Mouse (Mus musculus) lung, embryonic 15.5 days (tissue): Measurements from ENCODE around the gene Zfp579. TPM values are rescaled to one million over a fixed set of nuclear protein-coding genes. Genes with fewer than 3 reads are reported as not detected.
"Not testable (repeated sequence)": the region's sequence is repeated elsewhere in the genome, so short reads cannot be mapped to it uniquely, and the experiment has no call there.

ENCODE experiments used
- ATAC-seq: fragments of 200-750 bp; cut with Nextera tagmentation; 2 replicates; pipeline ENCODE4 v1.8.0; 2017; ENCODE audit warnings: moderate number of reproducible peaks, borderline replicate concordance; ENCODE audit not compliant: low FRiP score, low TSS enrichment; ENCODE audit errors: extremely low read depth
- H3K27ac ChIP-seq: fragments of 300-500 bp; sonication (generic); 2 replicates; pipeline ENCODE4 v1.5.1; 2015; ENCODE audit warnings: moderate library complexity, mild to moderate bottlenecking, inconsistent platforms
- H3K27me3 ChIP-seq: fragments of 300-500 bp; sonication (generic); 2 replicates; pipeline ENCODE4 v1.6.1; 2015; ENCODE audit warnings: inconsistent platforms
- H3K36me3 ChIP-seq: fragments of 300-500 bp; sonication (generic); 2 replicates; pipeline ENCODE4 v1.6.1; 2015; ENCODE audit warnings: inconsistent platforms
- H3K4me1 ChIP-seq: fragments of 300-500 bp; sonication (generic); 2 replicates; pipeline ENCODE4 v1.6.1; 2015; ENCODE audit warnings: inconsistent platforms
- H3K4me2 ChIP-seq: fragments of 300-500 bp; sonication (generic); 2 replicates; pipeline ENCODE4 v1.6.1; 2015; ENCODE audit warnings: inconsistent platforms, mild to moderate bottlenecking, moderate library complexity
- H3K4me3 ChIP-seq: fragments of 300-500 bp; sonication (generic); 2 replicates; pipeline ENCODE4 v1.5.1; 2015; ENCODE audit warnings: mild to moderate bottlenecking, inconsistent platforms
- H3K9ac ChIP-seq: fragments of 300-500 bp; sonication (generic); 2 replicates; pipeline ENCODE4 v1.6.1; 2015; ENCODE audit warnings: inconsistent platforms
- H3K9me3 ChIP-seq: fragments of 300-500 bp; sonication (generic); 2 replicates; pipeline ENCODE4 v1.6.1; 2016; ENCODE audit warnings: inconsistent platforms
- WGBS: fragments of 180-500 bp; shearing (Covaris S2); methylation state at CpG from one replicate; pipeline ENCODE4 v1.1.7; 2015; 5-methylcytosine and 5-hydroxymethylcytosine counted together
- polyA plus RNA-seq: library from polyadenylated mRNA; unstranded; fragments of >200 nt; fragmentation: Nextera tagmentation; extraction: Ambion mirVana; gene quantifications from 2 replicates; pipeline ENCODE4 v1.2.1, GENCODE M21; 2015

The Zfp579 gene
- polyA plus RNA-seq, 1 experiment from 2014 or later: 31.5 TPM

- under 1% methylated on average over 42 of the region's 42 CpGs for WGBS
- H3K27me3 ChIP-seq: no peaks in the 10 kb centered on the region
- peaks cover 33% of the 10 kb centered on the region for H3K36me3 ChIP-seq
- no peaks in the 10 kb centered on the region for H3K9me3 ChIP-seq
- ATAC-seq: peak; percentile 87
- H3K4me2 ChIP-seq: peak within 1 kb of the TSS; percentile 54
- H3K4me1 ChIP-seq: peaks cover 20% of the 10 kb centered on the region
- H3K4me3 ChIP-seq: peak within 1 kb of the TSS; percentile 77
- peak within 1 kb of the TSS; percentile 99 for H3K27ac ChIP-seq
- H3K9ac ChIP-seq: peak within 1 kb of the TSS; percentile 78
These were observed 18.5 kb upstream of the Zfp579 start, which contains the start of the genes Zfp524 and Fiz1 for GRCm38 (mm10) chr7:5014251-5015117. Gene Zfp524, plus strand, starts transcription at chr7:5014415. Gene Fiz1, minus strand, starts transcription at chr7:5014697.

- no peak overlapping the region for H3K9ac ChIP-seq
- no peaks in the 10 kb centered on the region for H3K9me3 ChIP-seq
- H3K4me1 ChIP-seq: peaks cover 14% of the 10 kb centered on the region; the same call in 1 of the 2 replicates
- peak overlapping the region; percentile 77 for H3K4me3 ChIP-seq
- ATAC-seq: no peak
- H3K27me3 ChIP-seq: no peaks in the 10 kb centered on the region
- H3K4me2 ChIP-seq: peak overlapping the region; percentile 54
- H3K36me3 ChIP-seq: peaks cover 49% of the 10 kb centered on the region
- 0 out of 2 replicates have a peak overlapping the region, but pooled peaks have one; percentile 11 for H3K27ac ChIP-seq
- 86% methylated on average over 27 of the region's 27 CpGs for WGBS
These were observed 16.9 kb upstream of the Zfp579 start for GRCm38 (mm10) chr7:5012681-5013513.

- Histone ChIP-seq H3K4me3 (no peak overlapping the region), H3K9ac (no peak overlapping the region), H3K4me2 (no peak overlapping the region), H3K36me3 (peaks cover 58% of the 10 kb centered on the region), H3K4me1 (peaks cover 5% of the 10 kb centered on the region; the same call in 1 of the 2 replicates), H3K9me3 (no peaks in the 10 kb centered on the region), H3K27ac (no peak overlapping the region), H3K27me3 (no peaks in the 10 kb centered on the region)
- ATAC-seq: no peak
- 96% methylated on average over 26 of the region's 26 CpGs for WGBS
These were observed 12.3 kb upstream of the Zfp579 start for GRCm38 (mm10) chr7:5008229-5008628.

GRCm38 (mm10) chr7:5002876-5003275 lies 6.9 kb upstream of the Zfp579 start:
- H3K9ac ChIP-seq, H3K9me3 ChIP-seq, H3K27me3 ChIP-seq, H3K4me2 ChIP-seq, H3K36me3 ChIP-seq, H3K27ac ChIP-seq, ATAC-seq, H3K4me3 ChIP-seq, H3K4me1 ChIP-seq: not testable (repeated sequence)
- 66% methylated on average over 8 of the region's 8 CpGs for WGBS

- Histone ChIP-seq H3K9ac (no peak overlapping the region), H3K27ac (no peak overlapping the region), H3K4me1 (peaks cover 16% of the 10 kb centered on the region), H3K36me3 (no peaks in the 10 kb centered on the region), H3K4me2 (no peak overlapping the region), H3K27me3 (no peaks in the 10 kb centered on the region), H3K4me3 (no peak overlapping the region), H3K9me3 (no peaks in the 10 kb centered on the region)
- ATAC-seq: no peak
- WGBS: 57% methylated on average over 2 of the region's 2 CpGs
These were observed 3.9 kb upstream of the Zfp579 start for GRCm38 (mm10) chr7:4999876-5000275.

- H3K27ac ChIP-seq: peak overlapping the region; percentile 79
These were observed 976 bp upstream of the Zfp579 start for GRCm38 (mm10) chr7:4996934-4997333.

GRCm38 (mm10) chr7:4995268-4996002 lies 523 bp downstream of the Zfp579 start:
- Histone ChIP-seq H3K4me2 (peak overlapping the region; percentile 84), H3K4me3 (peak overlapping the region; percentile 69), H3K36me3 (peaks cover 19% of the 10 kb centered on the region), H3K9ac (peak overlapping the region; percentile 68), H3K9me3 (no peaks in the 10 kb centered on the region), H3K27ac (peak overlapping the region; percentile 79), H3K4me1 (peaks cover 22% of the 10 kb centered on the region), H3K27me3 (no peaks in the 10 kb centered on the region)
- ATAC-seq: no peak; the same call in none of the 2 replicates
- WGBS: 5% methylated on average over 19 of the region's 19 CpGs

More at GRCm38 (mm10) chr7:4996934-4997333, 976 bp upstream of the Zfp579 start:
- 55% methylated on average over 8 of the region's 8 CpGs for WGBS
- no peak for ATAC-seq
- Histone ChIP-seq H3K9me3 (no peaks in the 10 kb centered on the region), H3K9ac (peak overlapping the region; percentile 68; the same call in 1 of the 2 replicates), H3K4me1 (peaks cover 22% of the 10 kb centered on the region), H3K4me2 (peak overlapping the region; percentile 84), H3K27me3 (no peaks in the 10 kb centered on the region), H3K36me3 (peaks cover 19% of the 10 kb centered on the region), H3K4me3 (peak overlapping the region; percentile 69)

GRCm38 (mm10) chr7:4993999-4994788 lies 1.8 kb downstream of the Zfp579 start:
- 57% methylated on average over 59 of the region's 59 CpGs for WGBS
- Histone ChIP-seq H3K27me3 (no peaks in the 10 kb centered on the region), H3K4me3 (no peak overlapping the region), H3K9ac (no peak overlapping the region), H3K4me1 (peaks cover 22% of the 10 kb centered on the region), H3K4me2 (peak overlapping the region; percentile 84), H3K27ac (no peak overlapping the region), H3K36me3 (peaks cover 19% of the 10 kb centered on the region), H3K9me3 (no peaks in the 10 kb centered on the region)
- ATAC-seq: no peak

GRCm38 (mm10) chr7:4993347-4993998 lies 2.5 kb downstream of the Zfp579 start:
- no peaks in the 10 kb centered on the region for H3K27me3 ChIP-seq
- H3K4me2 ChIP-seq: no peak overlapping the region
- ATAC-seq: no peak
- no peak overlapping the region for H3K27ac ChIP-seq
- peaks cover 22% of the 10 kb centered on the region for H3K4me1 ChIP-seq
- no peak overlapping the region for H3K9ac ChIP-seq
- H3K4me3 ChIP-seq: no peak overlapping the region
- peaks cover 19% of the 10 kb centered on the region for H3K36me3 ChIP-seq
- no peaks in the 10 kb centered on the region for H3K9me3 ChIP-seq
- 47% methylated on average over 55 of the region's 55 CpGs for WGBS

GRCm38 (mm10) chr7:4988250-4988649 lies 7.7 kb downstream of the Zfp579 start:
- Histone ChIP-seq H3K27ac (no peak overlapping the region), H3K4me3 (no peak overlapping the region), H3K4me1 (no peaks in the 10 kb centered on the region), H3K27me3 (no peaks in the 10 kb centered on the region), H3K4me2 (no peak overlapping the region), H3K9ac (no peak overlapping the region), H3K9me3 (no peaks in the 10 kb centered on the region), H3K36me3 (peaks cover 12% of the 10 kb centered on the region)
- WGBS: 45% methylated on average over 2 of the region's 2 CpGs
- 0 out of 2 replicates have a peak, but pooled peaks have one; percentile 46 for ATAC-seq
